Mouse (Mus musculus): ENCODE data around the gene Cenpl.
A peak's percentile ranks its signal among the peaks of the same experiment; 100 is the strongest.

DNA sequence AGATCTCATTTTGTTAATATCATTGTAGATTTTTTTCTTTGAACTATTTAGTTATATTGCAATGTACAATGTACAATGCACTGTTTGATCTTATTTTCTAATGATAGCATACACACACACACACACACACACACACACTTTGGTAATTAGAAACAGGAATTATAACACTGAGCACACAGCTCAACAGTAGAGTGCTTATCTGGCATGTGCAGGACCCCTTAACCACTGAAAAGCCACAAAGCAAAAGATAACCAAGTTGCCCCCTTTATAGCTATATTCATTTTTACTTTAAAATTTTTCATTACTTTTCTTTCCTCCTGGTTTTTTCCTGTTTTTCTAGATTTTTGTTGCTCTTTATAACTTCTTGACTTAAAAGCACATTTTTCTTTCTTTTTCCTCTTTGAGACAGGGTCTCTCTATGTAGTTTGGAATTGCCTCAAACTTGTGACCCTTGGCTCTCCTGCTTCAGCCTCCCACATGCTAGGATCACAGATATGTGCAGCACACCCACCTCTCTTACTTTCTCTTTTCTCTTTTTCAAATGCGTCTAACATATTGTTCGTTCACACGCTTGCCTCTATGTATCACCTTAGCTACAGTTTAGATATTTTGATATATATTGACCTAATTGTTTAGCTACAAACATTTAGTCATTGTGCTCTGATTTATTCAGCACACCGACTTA lies 29.4 kb downstream of the Cenpl start:
- TF ChIP-seq CTCF (IDR thresholded peaks at IDR 0.05; ENCODE audit: low read depth, low read length): no peak
- TF ChIP-seq GATA2 (IDR thresholded peaks at IDR 0.05; ENCODE audit: borderline replicate concordance, low read depth, low read length): no peak
- no peak for TF ChIP-seq GATA1 (IDR thresholded peaks at IDR 0.05; ENCODE audit: borderline replicate concordance, low read length)
- TF ChIP-seq POLR2AphosphoS5 (IDR thresholded peaks at IDR 0.05; ENCODE audit: insufficient replicate concordance, low read depth, low read length): no peak
- peak; percentile 59 for TF ChIP-seq TAL1 (conservative IDR thresholded peaks at IDR 0.05; ENCODE audit: low read depth, low read length)
